ENCODE assay signal across 7 mouse cellular contexts in the genomic region with DNA sequence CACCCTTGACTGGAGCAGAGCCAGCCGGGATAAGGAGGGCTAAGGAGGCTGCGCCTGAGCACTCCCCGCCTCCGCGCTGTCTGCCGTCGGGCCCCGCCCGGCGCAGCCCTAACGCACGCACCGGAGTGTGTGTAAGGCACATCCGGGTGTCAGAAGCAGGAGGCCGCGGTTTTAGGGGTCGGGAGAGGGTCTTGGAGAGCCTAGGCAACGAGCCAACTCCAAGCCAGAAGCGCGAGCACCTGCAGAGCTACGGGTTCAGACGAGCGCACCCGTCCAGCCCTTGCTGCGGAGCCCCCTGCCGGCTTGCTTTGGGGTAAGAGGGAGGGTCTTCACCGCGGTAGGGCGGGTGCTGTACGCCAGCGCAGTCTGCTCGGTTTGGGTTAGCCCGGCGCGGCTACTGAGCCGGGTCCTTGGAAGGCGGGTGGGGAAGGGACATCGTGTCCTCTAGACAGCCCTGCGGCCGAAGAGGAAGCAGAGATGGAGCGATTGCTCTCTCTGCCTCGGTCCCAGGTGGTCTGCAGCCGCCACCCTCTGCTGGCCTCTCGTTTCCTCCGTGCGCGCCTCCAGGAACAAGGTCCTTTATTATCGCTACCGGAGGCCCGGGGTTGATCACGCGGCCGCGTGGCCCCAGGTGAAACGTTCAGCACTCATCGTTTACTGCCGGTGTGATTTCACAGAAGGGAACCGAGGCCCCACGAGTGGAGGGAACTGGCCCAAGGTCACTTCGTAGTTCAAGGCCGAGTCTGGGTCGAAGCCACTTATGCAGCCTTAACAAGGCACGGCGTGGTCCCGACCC. TPM values are rescaled to one million over a fixed set of nuclear protein-coding genes. Genes with fewer than 3 reads are reported as not detected.
A peak's percentile ranks its signal among the peaks of the same experiment; 100 is the strongest.
DNase-seq lines count a peak whose midpoint lies in the region; ATAC-seq and TF ChIP-seq lines count a peak whose summit lies in the region.

No protein-coding gene starts in this region.

- peaks cover 15% of the 10 kb centered on the region for H3K27me3 ChIP-seq in limb, embryonic 11.5 days (ENCODE audit: control insufficient read depth, insufficient read depth, low read length)
- H3K27me3 ChIP-seq in midbrain, embryonic 11.5 days (ENCODE audit: control insufficient read depth, insufficient read depth, low read length) = peaks cover 15% of the 10 kb centered on the region
- no peaks in the 10 kb centered on the region for H3K27me3 ChIP-seq in spleen, adult 2 months (ENCODE audit: control insufficient read depth, insufficient read depth, low read length)

- H3K36me3 ChIP-seq in limb, embryonic 11.5 days (ENCODE audit: control insufficient read depth, insufficient read depth, low read length) = no peaks in the 10 kb centered on the region
- no peaks in the 10 kb centered on the region for H3K36me3 ChIP-seq in midbrain, embryonic 11.5 days (ENCODE audit: control insufficient read depth, insufficient read depth, low read length)
- no peaks in the 10 kb centered on the region for H3K36me3 ChIP-seq in spleen, adult 2 months (ENCODE audit: control insufficient read depth, insufficient read depth, low read length)

- under 1% methylated on average over 65 of the region's 65 CpGs for WGBS in limb, embryonic 11.5 days
- WGBS in midbrain, embryonic 11.5 days = under 1% methylated on average over 63 of the region's 65 CpGs
- under 1% methylated on average over 65 of the region's 65 CpGs for WGBS in spleen, adult 2 months

- DNase-seq in adrenal gland, adult 18-20 months (ENCODE audit: low spot score in 2 of 2) = peak; percentile 31 to 40
- peak; percentile 89 to 91 for DNase-seq in cerebellum, postnatal 10 days
- DNase-seq in frontal cortex, postnatal 25 days (ENCODE audit: low spot score in 2 of 2) = peak; percentile 71 to 75
- peak; percentile 43 for DNase-seq in kidney, adult 18-20 months
- peak; percentile 77 for DNase-seq in limb, embryonic 11.5 days (ENCODE audit: low spot score)
- peak; percentile 98 for DNase-seq in midbrain, embryonic 11.5 days (ENCODE audit: low spot score, missing footprints)
- DNase-seq in spleen, adult 2 months (ENCODE audit: low read depth in 1 of 2, low spot score in 2 of 2) = peak; percentile 17 to 47

- TF ChIP-seq CTCF in spleen, adult 2 months (IDR thresholded peaks at IDR 0.05; ENCODE audit: extremely low read depth, insufficient read depth, insufficient read length, insufficient replicate concordance) = no peak

- peak overlapping the region; percentile 54; the same call in 1 of the 2 replicates for H3K27ac ChIP-seq in limb, embryonic 11.5 days (replicated peaks; ENCODE audit: low read depth, low read length)
- H3K27ac ChIP-seq in midbrain, embryonic 11.5 days (ENCODE audit: low read depth, low read length) = peak overlapping the region; percentile 84
- peak overlapping the region; percentile 21; the same call in 1 of the 2 replicates for H3K27ac ChIP-seq in spleen, adult 2 months (ENCODE audit: insufficient read depth, low read length)

- no peak for TF ChIP-seq POLR2A in spleen, adult 2 months (IDR thresholded peaks at IDR 0.05; ENCODE audit: low read depth, low read length)

- peak overlapping the region; percentile 44 for H3K9ac ChIP-seq in limb, embryonic 11.5 days (ENCODE audit: low read length)
- peak overlapping the region; percentile 71 for H3K9ac ChIP-seq in midbrain, embryonic 11.5 days (ENCODE audit: low read length)

- peak; percentile 19; the same call in 1 of the 2 replicates for ATAC-seq in limb, embryonic 11.5 days (ENCODE audit: insufficient number of reproducible peaks, low FRiP score, low TSS enrichment, low read depth)
- peak; percentile 51 for ATAC-seq in midbrain, embryonic 11.5 days (ENCODE audit: low FRiP score)

- H3K4me2 ChIP-seq in limb, embryonic 11.5 days (ENCODE audit: low read depth, severe bottlenecking) = peak overlapping the region; percentile 85
- H3K4me2 ChIP-seq in midbrain, embryonic 11.5 days = peak overlapping the region; percentile 92

- H3K4me1 ChIP-seq in limb, embryonic 11.5 days (ENCODE audit: control insufficient read depth, insufficient read depth, low read length) = no peaks in the 10 kb centered on the region
- peaks cover 7% of the 10 kb centered on the region for H3K4me1 ChIP-seq in midbrain, embryonic 11.5 days (ENCODE audit: control insufficient read depth, insufficient read depth, low read length)
- peaks cover 5% of the 10 kb centered on the region; the same call in 1 of the 2 replicates for H3K4me1 ChIP-seq in spleen, adult 2 months (ENCODE audit: control insufficient read depth, insufficient read depth, insufficient read length)

- H3K4me3 ChIP-seq in limb, embryonic 11.5 days (ENCODE audit: low read depth, low read length) = peak overlapping the region; percentile 60
- H3K4me3 ChIP-seq in midbrain, embryonic 11.5 days (ENCODE audit: low read depth, low read length) = peak overlapping the region; percentile 59
- H3K4me3 ChIP-seq in spleen, adult 2 months (ENCODE audit: extremely low read depth, insufficient read depth, insufficient read length) = peak overlapping the region; percentile 68

- no peaks in the 10 kb centered on the region for H3K9me3 ChIP-seq in limb, embryonic 11.5 days (ENCODE audit: control insufficient read depth, low read length)
- H3K9me3 ChIP-seq in midbrain, embryonic 11.5 days (ENCODE audit: control insufficient read depth, low read length) = no peaks in the 10 kb centered on the region

RNA-seq across cellular contexts. Expression of gene Bdh1, which starts 6.8 kb away (rescaled TPM):
- total RNA-seq in adrenal gland, adult 18-20 months (2021) = 10 to 100 TPM in 1 of 2 experiments, 1 to 10 TPM in 1; 5.0 to 23.1 TPM
- polyA plus RNA-seq in limb, embryonic 11.5 days (2014; fragmentation: Nextera tagmentation; extraction: Ambion mirVana) = 12.3 and 14.9 TPM in 2 replicates
- 19.0 and 21.3 TPM in 2 replicates for polyA plus RNA-seq in midbrain, embryonic 11.5 days (2014; fragmentation: Nextera tagmentation; extraction: Ambion mirVana)
- 10.9 and 11.1 TPM in 2 replicates for polyA plus RNA-seq in spleen, adult 2 months (2012; rRNA removed)

Comparison
In these comparisons a context has a peak if more than half of its experiments do, and no peak if none do; other contexts are left out.
1. Peak in every context shown above with its lines: DNase-seq, ATAC-seq, H3K4me3 ChIP-seq and H3K27ac ChIP-seq.
2. DNase-seq: peak in every context shown above with its lines; median percentile 98 in midbrain, embryonic 11.5 days; 90 in cerebellum, postnatal 10 days; 77 in limb, embryonic 11.5 days; 73 in frontal cortex, postnatal 25 days; 43 in kidney, adult 18-20 months; 36 in adrenal gland, adult 18-20 months; 32 in spleen, adult 2 months.
3. H3K27ac ChIP-seq: peak in every context shown above with its lines; median percentile 84 in midbrain, embryonic 11.5 days; 54 in limb, embryonic 11.5 days; 21 in spleen, adult 2 months.